Mouse (Mus musculus): ENCODE data around the gene Ercc4. TPM values are rescaled to one million over a fixed set of nuclear protein-coding genes. Genes with fewer than 3 reads are reported as not detected.

Gene Ercc4
- polyA plus RNA-seq, 1 experiment from 2014 or later, result 15.5 TPM

DNA sequence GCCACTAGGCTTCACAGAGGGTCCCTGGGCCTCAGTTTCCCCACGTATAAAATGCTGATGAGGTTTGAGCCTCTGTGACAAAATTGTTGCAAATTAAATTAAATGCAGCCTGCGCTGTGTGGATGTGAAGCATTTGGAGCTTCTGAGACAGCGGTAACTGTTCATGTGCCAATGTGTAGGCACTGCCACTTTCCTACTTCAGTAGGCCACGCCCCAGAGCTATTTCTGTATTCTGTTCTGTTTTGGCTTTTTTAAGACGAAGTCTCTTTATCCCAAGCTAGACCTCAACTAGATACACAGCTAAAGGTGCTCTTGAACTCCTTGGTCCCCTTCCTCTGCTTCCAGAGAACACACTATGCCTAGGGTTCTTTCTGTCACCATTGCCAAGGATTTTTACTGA is 85.4 kb downstream of the Ercc4 start:
- ATAC-seq (ENCODE audit: insufficient read depth) (no peak), DNase-seq (no peak)
- H3K4me1 ChIP-seq (ENCODE audit: insufficient read depth), result peaks cover 5% of the 10 kb centered on the region
- H3K9ac ChIP-seq, result no peak overlapping the region
- H3K9me3 ChIP-seq (ENCODE audit: low read depth, low read length), result no peaks in the 10 kb centered on the region
- no peak overlapping the region for H3K4me2 ChIP-seq
- H3K36me3 ChIP-seq (ENCODE audit: insufficient read depth), result no peaks in the 10 kb centered on the region
- no peak overlapping the region for H3K27ac ChIP-seq (ENCODE audit: low read depth)
- H3K27me3 ChIP-seq (ENCODE audit: insufficient read depth, low read length), result no peaks in the 10 kb centered on the region
- TF ChIP-seq CTCF (IDR thresholded peaks at IDR 0.05; ENCODE audit: low read depth), result no peak
- WGBS, result 87% methylated on average over 5 of the region's 5 CpGs
- no peak overlapping the region for H3K4me3 ChIP-seq (ENCODE audit: low read depth, low read length)

DNA sequence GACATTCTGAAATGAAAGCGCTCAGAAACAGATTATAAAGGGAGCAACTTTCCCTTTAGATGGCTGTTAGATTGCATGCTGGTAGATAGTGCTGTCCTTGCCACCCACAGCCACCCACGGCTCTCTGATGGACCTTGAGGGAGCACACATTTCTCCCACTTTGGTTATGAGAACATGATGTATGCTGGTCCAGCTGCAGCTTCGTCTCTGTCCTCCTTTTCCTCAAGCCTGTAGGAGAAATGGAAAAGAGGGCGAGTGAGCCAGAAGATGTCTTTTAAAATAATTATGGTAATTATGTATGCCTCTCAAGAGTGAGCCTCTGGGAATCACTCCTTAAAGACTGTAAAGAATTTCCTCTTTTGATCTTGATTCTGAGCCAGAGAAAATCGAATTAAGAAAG is 87.1 kb downstream of the Ercc4 start:
- Histone ChIP-seq H3K36me3 (ENCODE audit: insufficient read depth) (no peaks in the 10 kb centered on the region), H3K4me2 (no peak overlapping the region), H3K9me3 (ENCODE audit: low read depth, low read length) (no peaks in the 10 kb centered on the region), H3K27me3 (ENCODE audit: insufficient read depth, low read length) (no peaks in the 10 kb centered on the region), H3K4me1 (ENCODE audit: insufficient read depth) (no peaks in the 10 kb centered on the region), H3K27ac (ENCODE audit: low read depth) (0 out of 2 replicates have a peak overlapping the region, but pooled peaks have one; percentile 19), H3K9ac (no peak overlapping the region), H3K4me3 (ENCODE audit: low read depth, low read length) (no peak overlapping the region)
- whole genome bisulfite sequencing, result 54% methylated on average over 5 of the region's 5 CpGs
- no peak for DNase-seq
- no peak for TF ChIP-seq CTCF (IDR thresholded peaks at IDR 0.05; ENCODE audit: low read depth)
- ATAC-seq (ENCODE audit: insufficient read depth), result no peak

- Histone ChIP-seq H3K9me3 (ENCODE audit: low read depth, low read length) (no peaks in the 10 kb centered on the region), H3K27ac (ENCODE audit: low read depth) (no peak overlapping the region), H3K9ac (no peak overlapping the region), H3K36me3 (ENCODE audit: insufficient read depth) (no peaks in the 10 kb centered on the region), H3K27me3 (ENCODE audit: insufficient read depth, low read length) (no peaks in the 10 kb centered on the region), H3K4me1 (ENCODE audit: insufficient read depth) (no peaks in the 10 kb centered on the region), H3K4me2 (no peak overlapping the region), H3K4me3 (ENCODE audit: low read depth, low read length) (no peak overlapping the region)
- ATAC-seq (ENCODE audit: insufficient read depth) (no peak), DNase-seq (peak; percentile 34)
- no peak for TF ChIP-seq CTCF (IDR thresholded peaks at IDR 0.05; ENCODE audit: low read depth)
- WGBS, result 44% methylated on average over 5 of the region's 5 CpGs
Observed at GRCm38 (mm10) chr16:13197293-13197692, 87.8 kb downstream of the Ercc4 start.

DNA sequence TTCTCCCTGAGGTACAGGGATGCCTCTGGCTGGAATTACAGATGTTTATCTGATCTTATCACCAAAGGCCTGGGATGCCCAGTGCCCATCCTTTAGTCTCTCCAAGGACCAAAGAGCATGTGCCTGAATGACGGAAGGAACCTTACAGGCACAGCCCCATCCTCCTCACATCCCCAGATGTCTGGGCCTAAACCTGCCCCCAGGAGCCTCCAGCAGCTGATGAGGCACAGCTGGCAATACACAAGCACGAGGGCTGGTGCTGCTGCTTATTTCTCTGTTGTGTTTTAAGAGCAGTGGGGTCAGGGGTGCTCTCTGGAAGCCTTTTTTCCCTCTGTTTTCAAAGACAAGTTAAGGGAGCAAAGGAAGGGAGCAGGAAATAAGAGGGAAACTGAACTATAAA is 89.7 kb downstream of the Ercc4 start:
- ATAC-seq (ENCODE audit: insufficient read depth) (no peak), DNase-seq (no peak)
- no peak for TF ChIP-seq CTCF (IDR thresholded peaks at IDR 0.05; ENCODE audit: low read depth)
- Histone ChIP-seq H3K27ac (ENCODE audit: low read depth) (no peak overlapping the region), H3K4me3 (ENCODE audit: low read depth, low read length) (no peak overlapping the region), H3K27me3 (ENCODE audit: insufficient read depth, low read length) (no peaks in the 10 kb centered on the region), H3K4me2 (no peak overlapping the region), H3K9me3 (ENCODE audit: low read depth, low read length) (no peaks in the 10 kb centered on the region), H3K4me1 (ENCODE audit: insufficient read depth) (no peaks in the 10 kb centered on the region), H3K36me3 (ENCODE audit: insufficient read depth) (no peaks in the 10 kb centered on the region), H3K9ac (no peak overlapping the region)
- WGBS, result 26% methylated on average over 2 of the region's 2 CpGs

Other genes starting within 250 kb of the Ercc4 start
- gene Mrtfb, start 146.8 kb downstream of the Ercc4 start, polyA plus RNA-seq (2014; fragmentation: Nextera tagmentation; extraction: Ambion mirVana), result 33.9 and 35.1 TPM in 2 replicates

All from lung, embryonic 14.5 days (tissue).